Mouse (Mus musculus) heart, adult 2 months (tissue): ENCODE measurements at regions not wholly inside any gene's neighbourhood (a gene's known extent, or its start where the extent isn't known, plus 50 kb on each side); places are given as distances from the start of the nearest gene placed in this dataset.

ENCODE experiments used
- CTCF ChIP-seq: fragments of 200-600 bp; IDR thresholded peaks from 2 replicates; pipeline ENCODE4 v1.8.1; 2022; ENCODE audit warnings: antibody characterized with exemption, mild to moderate bottlenecking, moderate library complexity
- POLR2A ChIP-seq: fragments of 200-500 bp; IDR thresholded peaks from 2 replicates; pipeline ENCODE4 v1.6.1; 2011; ENCODE audit warnings: mild to moderate bottlenecking, low read depth, low read length, control low read depth; ENCODE audit not compliant: insufficient read depth

GRCm38 (mm10) chr5:132690784-132691183 is 147.6 kb upstream of the Auts2 start:
- TF ChIP-seq POLR2A, result no peak
- TF ChIP-seq CTCF, result no peak
